Mouse (Mus musculus): Measurements from ENCODE around the gene Gdf5. TPM values are rescaled to one million over a fixed set of nuclear protein-coding genes. Genes with fewer than 3 reads are reported as not detected.

The Gdf5 gene
- polyA plus RNA-seq, 1 experiment from 2014 or later, result 2.7 TPM

DNA sequence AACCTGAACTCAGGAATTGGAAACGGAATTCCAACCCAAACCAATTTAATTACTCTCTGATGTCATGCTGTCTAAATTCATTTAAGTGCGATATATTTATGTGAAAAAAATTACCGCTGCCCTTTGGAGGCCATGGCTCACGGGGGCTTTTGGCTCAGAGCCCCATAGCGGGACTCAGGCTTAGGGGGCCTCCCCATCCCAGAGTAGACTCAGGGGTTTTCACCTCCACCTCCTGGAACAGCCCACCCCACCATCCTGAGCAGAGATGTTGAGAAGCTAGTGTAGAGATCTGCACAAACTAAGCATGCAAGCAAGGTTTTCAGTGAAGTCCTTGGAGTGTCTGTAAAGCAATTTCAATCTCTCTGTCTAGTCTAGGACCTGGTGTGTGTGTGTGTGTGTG is 413 bp upstream of the Gdf5 start:
- H3K27ac ChIP-seq (ENCODE audit: low read length), result no peak overlapping the region
- 30% methylated on average over 5 of the region's 5 CpGs for WGBS
- no peaks in the 10 kb centered on the region for H3K36me3 ChIP-seq (ENCODE audit: control insufficient read depth, insufficient read depth)
- H3K27me3 ChIP-seq (replicated peaks; ENCODE audit: control insufficient read depth, insufficient read depth, low read length), result no peaks in the 10 kb centered on the region
- no peak overlapping the region for H3K9ac ChIP-seq (replicated peaks; ENCODE audit: low read depth, low read length)
- no peak for ATAC-seq
- H3K4me3 ChIP-seq (replicated peaks; ENCODE audit: low read length), result no peak overlapping the region
- H3K9me3 ChIP-seq (ENCODE audit: control insufficient read depth, low read length), result no peaks in the 10 kb centered on the region
- peaks cover 19% of the 10 kb centered on the region for H3K4me1 ChIP-seq (replicated peaks; ENCODE audit: control insufficient read depth, insufficient read depth, low read length)
- H3K4me2 ChIP-seq (ENCODE audit: low read length), result no peak overlapping the region

- no peaks in the 10 kb centered on the region for H3K36me3 ChIP-seq (ENCODE audit: control insufficient read depth, insufficient read depth)
- H3K9ac ChIP-seq (replicated peaks; ENCODE audit: low read depth, low read length), result no peak overlapping the region
- 80% methylated on average over 4 of the region's 4 CpGs for WGBS
Observed at GRCm38 (mm10) chr2:155944685-155945084, 482 bp downstream of the Gdf5 start.

DNA sequence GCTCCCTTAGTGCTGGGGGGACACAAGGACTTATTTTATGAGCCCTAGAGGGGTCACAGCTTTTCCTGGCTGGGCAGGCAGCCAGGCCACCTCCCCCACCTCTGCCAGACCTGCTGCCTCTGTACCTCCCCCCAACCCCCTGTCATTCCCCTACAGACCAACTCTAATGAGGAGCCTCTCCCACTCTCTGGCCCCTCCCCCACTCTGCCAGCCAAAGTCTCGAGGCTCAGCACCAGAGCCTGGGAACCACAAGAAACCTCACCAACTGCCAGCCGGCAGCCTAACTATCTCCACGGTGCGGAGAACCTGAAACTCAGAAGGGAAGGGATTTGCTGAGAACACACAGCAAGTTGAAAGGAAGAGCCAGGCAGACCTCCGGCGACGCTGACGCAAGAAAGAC is 1.7 kb downstream of the Gdf5 start:
- H3K9ac ChIP-seq (replicated peaks; ENCODE audit: low read depth, low read length), result no peak overlapping the region; the same call in 1 of the 2 replicates
- no peak for ATAC-seq
- WGBS, result 1% methylated on average over 8 of the region's 8 CpGs

More at GRCm38 (mm10) chr2:155944685-155945084, 482 bp downstream of the Gdf5 start:
- no peak overlapping the region for H3K27ac ChIP-seq (ENCODE audit: low read length)
- H3K27me3 ChIP-seq (replicated peaks; ENCODE audit: control insufficient read depth, insufficient read depth, low read length), result no peaks in the 10 kb centered on the region
- H3K4me1 ChIP-seq (replicated peaks; ENCODE audit: control insufficient read depth, insufficient read depth, low read length), result peaks cover 19% of the 10 kb centered on the region
- H3K4me2 ChIP-seq (ENCODE audit: low read length), result peak overlapping the region; percentile 32; the same call in 1 of the 2 replicates
- ATAC-seq, result no peak
- no peaks in the 10 kb centered on the region for H3K9me3 ChIP-seq (ENCODE audit: control insufficient read depth, low read length)
- H3K4me3 ChIP-seq (replicated peaks; ENCODE audit: low read length), result no peak overlapping the region

DNA sequence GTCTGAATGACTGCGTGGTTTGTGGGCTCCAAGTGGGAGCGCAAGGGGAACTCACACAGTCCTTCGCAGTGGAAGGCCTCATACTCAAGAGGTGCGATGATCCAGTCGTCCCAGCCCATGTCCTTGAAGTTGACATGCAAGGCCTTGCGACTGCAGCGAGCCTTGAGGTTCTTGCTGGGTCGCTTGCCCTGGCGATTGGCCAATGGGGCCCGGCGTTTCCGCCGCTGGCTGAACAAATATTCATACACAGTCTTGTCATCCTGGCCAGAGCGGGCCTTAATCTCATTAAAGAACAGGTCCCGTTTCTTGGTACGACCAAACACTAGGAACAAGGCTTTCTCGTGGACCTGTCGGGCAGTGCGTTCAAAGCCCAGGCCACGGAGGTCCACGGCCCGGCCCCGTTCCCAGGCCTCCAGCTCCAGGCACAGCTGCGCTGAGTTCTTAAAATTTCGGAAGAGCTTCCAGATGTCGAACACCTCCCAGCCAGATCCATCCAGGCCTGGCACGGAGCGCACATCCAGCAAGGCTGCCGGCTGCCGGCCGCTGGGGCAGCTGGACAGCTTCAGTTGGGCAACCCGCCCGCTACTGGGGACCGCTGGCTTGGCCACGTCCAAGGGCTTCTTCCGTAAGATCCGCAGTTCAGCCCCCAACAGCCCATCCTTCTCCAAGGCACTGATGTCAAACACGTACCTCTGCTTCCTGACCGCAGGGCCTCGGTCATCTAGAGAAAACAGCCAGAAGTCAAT is 3.3 kb downstream of the Gdf5 start:
- Histone ChIP-seq H3K9ac (replicated peaks; ENCODE audit: low read depth, low read length) (no peak overlapping the region), H3K4me1 (replicated peaks; ENCODE audit: control insufficient read depth, insufficient read depth, low read length) (peaks cover 19% of the 10 kb centered on the region), H3K4me2 (ENCODE audit: low read length) (no peak overlapping the region), H3K36me3 (ENCODE audit: control insufficient read depth, insufficient read depth) (no peaks in the 10 kb centered on the region), H3K27ac (ENCODE audit: low read length) (no peak overlapping the region), H3K9me3 (ENCODE audit: control insufficient read depth, low read length) (no peaks in the 10 kb centered on the region), H3K27me3 (replicated peaks; ENCODE audit: control insufficient read depth, insufficient read depth, low read length) (no peaks in the 10 kb centered on the region), H3K4me3 (replicated peaks; ENCODE audit: low read length) (no peak overlapping the region)
- ATAC-seq, result no peak
- 92% methylated on average over 40 of the region's 40 CpGs for WGBS

More for the DNA sequence above, 1.7 kb downstream of the Gdf5 start:
- Histone ChIP-seq H3K4me3 (replicated peaks; ENCODE audit: low read length) (no peak overlapping the region), H3K36me3 (ENCODE audit: control insufficient read depth, insufficient read depth) (no peaks in the 10 kb centered on the region), H3K9me3 (ENCODE audit: control insufficient read depth, low read length) (no peaks in the 10 kb centered on the region), H3K27me3 (replicated peaks; ENCODE audit: control insufficient read depth, insufficient read depth, low read length) (no peaks in the 10 kb centered on the region), H3K27ac (ENCODE audit: low read length) (no peak overlapping the region), H3K4me2 (ENCODE audit: low read length) (peak overlapping the region; percentile 16), H3K4me1 (replicated peaks; ENCODE audit: control insufficient read depth, insufficient read depth, low read length) (peaks cover 19% of the 10 kb centered on the region)

- no peak within 1 kb of the TSS for H3K27ac ChIP-seq (ENCODE audit: low read length)
- H3K9me3 ChIP-seq (ENCODE audit: control insufficient read depth, low read length), result no peaks in the 10 kb centered on the region
- H3K27me3 ChIP-seq (replicated peaks; ENCODE audit: control insufficient read depth, insufficient read depth, low read length), result no peaks in the 10 kb centered on the region
- H3K4me3 ChIP-seq (replicated peaks; ENCODE audit: low read length), result no peak within 1 kb of the TSS
- no peak within 1 kb of the TSS for H3K4me2 ChIP-seq (ENCODE audit: low read length)
- WGBS, result 85% methylated on average over 3 of the region's 3 CpGs
- H3K9ac ChIP-seq (replicated peaks; ENCODE audit: low read depth, low read length), result no peak within 1 kb of the TSS
- peaks cover 15% of the 10 kb centered on the region for H3K4me1 ChIP-seq (replicated peaks; ENCODE audit: control insufficient read depth, insufficient read depth, low read length)
- no peak for ATAC-seq
- H3K36me3 ChIP-seq (ENCODE audit: control insufficient read depth, insufficient read depth), result no peaks in the 10 kb centered on the region
Observed at GRCm38 (mm10) chr2:155940681-155941080, 4.5 kb downstream of the Gdf5 start, which contains the start of gene Gm15557. Gene Gm15557 (plus strand): TSS chr2:155940728.

- 68% methylated on average over 7 of the region's 7 CpGs for WGBS
- Histone ChIP-seq H3K4me3 (replicated peaks; ENCODE audit: low read length) (no peak overlapping the region), H3K9ac (replicated peaks; ENCODE audit: low read depth, low read length) (no peak overlapping the region), H3K27ac (ENCODE audit: low read length) (no peak overlapping the region), H3K9me3 (ENCODE audit: control insufficient read depth, low read length) (no peaks in the 10 kb centered on the region), H3K27me3 (replicated peaks; ENCODE audit: control insufficient read depth, insufficient read depth, low read length) (no peaks in the 10 kb centered on the region), H3K4me1 (replicated peaks; ENCODE audit: control insufficient read depth, insufficient read depth, low read length) (peaks cover 8% of the 10 kb centered on the region), H3K36me3 (ENCODE audit: control insufficient read depth, insufficient read depth) (no peaks in the 10 kb centered on the region), H3K4me2 (ENCODE audit: low read length) (no peak overlapping the region)
- no peak for ATAC-seq
Observed at GRCm38 (mm10) chr2:155939897-155940529, 5.2 kb downstream of the Gdf5 start.

DNA sequence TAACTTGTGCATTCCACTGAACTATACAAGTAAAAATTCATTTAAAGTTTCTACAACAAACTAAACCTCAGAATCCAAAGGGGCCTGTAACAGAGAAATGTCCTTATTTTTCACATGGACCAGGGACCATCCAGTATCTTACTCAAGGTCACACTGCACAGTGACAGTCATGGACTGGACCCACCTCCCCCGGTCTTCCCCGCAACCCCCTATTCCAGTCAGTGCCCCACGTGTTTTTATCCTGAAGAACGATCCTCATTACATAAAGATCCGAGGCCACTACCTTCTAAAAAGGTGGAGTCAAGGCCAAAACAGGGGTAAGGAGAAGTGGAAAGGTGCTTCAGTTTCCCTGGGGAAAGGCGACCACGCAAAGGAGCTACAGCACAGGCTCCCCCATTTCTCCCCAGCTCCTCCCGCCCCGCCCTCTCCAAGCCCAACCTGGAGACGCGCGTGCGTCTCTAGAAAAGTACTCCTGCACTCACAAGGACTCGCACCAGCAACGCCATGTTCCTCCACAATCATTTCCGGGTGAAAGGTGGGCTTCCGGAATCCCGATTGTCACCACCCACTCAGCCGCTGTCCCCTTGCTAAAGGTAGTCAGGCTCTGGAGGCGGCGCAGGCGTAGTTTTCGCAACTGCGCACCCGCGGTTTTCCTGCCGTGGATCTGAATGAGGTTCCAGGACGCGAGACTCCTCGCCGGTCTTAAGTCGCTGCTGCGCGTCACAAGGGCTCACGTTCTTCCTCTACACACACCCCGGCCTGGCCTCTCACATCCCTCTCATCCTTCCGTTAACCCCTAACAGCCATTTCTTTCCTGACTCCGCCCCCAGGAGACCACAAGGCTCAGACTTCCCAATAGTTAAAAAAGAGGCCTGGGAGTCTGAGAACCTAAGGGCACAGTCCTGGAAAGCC is 15.4 kb downstream of the Gdf5 start, which contains the start of gene Uqcc1:
Gene Uqcc1, minus strand, starts transcription at position 780 of the 912 bp plus-strand sequence.
- Histone ChIP-seq H3K27ac (ENCODE audit: low read length) (peak within 1 kb of the TSS; percentile 86), H3K4me2 (ENCODE audit: low read length) (peak within 1 kb of the TSS; percentile 88), H3K4me3 (replicated peaks; ENCODE audit: low read length) (peak within 1 kb of the TSS; percentile 64), H3K9me3 (ENCODE audit: control insufficient read depth, low read length) (no peaks in the 10 kb centered on the region), H3K9ac (replicated peaks; ENCODE audit: low read depth, low read length) (peak within 1 kb of the TSS; percentile 73), H3K36me3 (ENCODE audit: control insufficient read depth, insufficient read depth) (no peaks in the 10 kb centered on the region), H3K4me1 (replicated peaks; ENCODE audit: control insufficient read depth, insufficient read depth, low read length) (peaks cover 14% of the 10 kb centered on the region), H3K27me3 (replicated peaks; ENCODE audit: control insufficient read depth, insufficient read depth, low read length) (no peaks in the 10 kb centered on the region)
- WGBS, result under 1% methylated on average over 38 of the region's 38 CpGs
- ATAC-seq, result peak; percentile 99

GRCm38 (mm10) chr2:155928711-155929345 is 16.3 kb downstream of the Gdf5 start:
- Histone ChIP-seq H3K9me3 (ENCODE audit: control insufficient read depth, low read length) (no peaks in the 10 kb centered on the region), H3K36me3 (ENCODE audit: control insufficient read depth, insufficient read depth) (no peaks in the 10 kb centered on the region), H3K27ac (ENCODE audit: low read length) (no peak overlapping the region), H3K9ac (replicated peaks; ENCODE audit: low read depth, low read length) (no peak overlapping the region), H3K27me3 (replicated peaks; ENCODE audit: control insufficient read depth, insufficient read depth, low read length) (no peaks in the 10 kb centered on the region), H3K4me2 (ENCODE audit: low read length) (peak overlapping the region; percentile 88), H3K4me3 (replicated peaks; ENCODE audit: low read length) (peak overlapping the region; percentile 64), H3K4me1 (replicated peaks; ENCODE audit: control insufficient read depth, insufficient read depth, low read length) (peaks cover 14% of the 10 kb centered on the region)
- WGBS, result 73% methylated on average over 7 of the region's 7 CpGs
- ATAC-seq, result no peak

All from forebrain, embryonic 16.5 days (tissue).